Mouse (Mus musculus) bone marrow, adult 2 months (tissue): ENCODE measurements at regions not wholly inside any gene's neighbourhood (a gene's known extent, or its start where the extent isn't known, plus 50 kb on each side); places are given as distances from the start of the nearest gene placed in this dataset.

ENCODE experiments used
- CTCF ChIP-seq: fragments of 200-500 bp; IDR thresholded peaks from 2 replicates; pipeline ENCODE4 v1.5.1; 2011; ENCODE audit warnings: low read length, control low read depth; ENCODE audit not compliant: control insufficient read depth, insufficient read depth
- POLR2A ChIP-seq: fragments of 200-500 bp; IDR thresholded peaks from 2 replicates; pipeline ENCODE4 v1.6.1; 2011; ENCODE audit warnings: low read depth, mild to moderate bottlenecking, control low read depth, low read length, borderline replicate concordance; ENCODE audit not compliant: control insufficient read depth

DNA sequence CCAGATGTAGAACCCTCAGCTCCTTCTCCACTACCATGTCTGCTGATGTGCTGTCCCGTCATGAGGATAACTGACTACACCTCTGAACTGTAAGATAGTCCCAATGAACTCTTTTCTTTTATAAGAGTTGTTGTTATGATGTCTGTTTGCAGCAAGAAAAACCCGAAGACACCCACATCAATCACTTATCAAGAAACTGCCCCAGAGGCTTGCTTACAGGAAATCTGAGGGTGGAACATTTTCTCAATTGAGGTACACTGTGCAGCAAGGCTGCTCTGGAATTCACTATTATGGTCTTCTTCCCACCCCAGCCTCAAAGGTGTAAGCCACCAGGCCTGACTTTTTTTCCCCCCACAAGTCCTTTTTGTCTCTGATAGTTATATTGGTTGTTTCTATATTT lies 125.8 kb downstream of the Nab1 start:
- no peak for TF ChIP-seq CTCF
- no peak for TF ChIP-seq POLR2A
